18 mouse cellular contexts compared by ENCODE assay signal in genomic region chr7:118464432-118464831, GRCm38 (mm10). TPM values are rescaled to one million over a fixed set of nuclear protein-coding genes. Genes with fewer than 3 reads are reported as not detected.
DNase-seq lines count a peak whose midpoint lies in the region; ATAC-seq lines count a peak whose summit lies in the region.
"Had no signal": no experiment of that assay in that cellular context is flagged by ENCODE, and none has a peak within 500 bp of the region (broad histone marks: within the 10 kb centered on the region; RNA-seq: fewer than 3 reads in every experiment).

No protein-coding gene starts in this region.

- H3K36me3 ChIP-seq in heart, embryonic 12.5 days: no peaks in the 10 kb centered on the region
- H3K36me3 ChIP-seq in hindbrain, embryonic 16.5 days (ENCODE audit: control insufficient read depth, insufficient read depth, low read length): no peaks in the 10 kb centered on the region
- H3K36me3 ChIP-seq: forebrain, embryonic 10.5 days; G1E; lung, embryonic 15.5 days; stomach, embryonic 15.5 days had no signal

- H3K4me2 ChIP-seq in heart, embryonic 12.5 days: no peak overlapping the region
- no peak overlapping the region for H3K4me2 ChIP-seq in hindbrain, embryonic 16.5 days (ENCODE audit: low read length)
- H3K4me2 ChIP-seq: lung, embryonic 15.5 days; stomach, embryonic 15.5 days had no signal

- no peaks in the 10 kb centered on the region for H3K27me3 ChIP-seq in heart, embryonic 12.5 days (replicated peaks)
- H3K27me3 ChIP-seq in hindbrain, embryonic 16.5 days (replicated peaks; ENCODE audit: control insufficient read depth, insufficient read depth, low read length): no peaks in the 10 kb centered on the region
- H3K27me3 ChIP-seq: lung, embryonic 15.5 days; stomach, embryonic 15.5 days had no signal

- H3K4me3 ChIP-seq in heart, embryonic 12.5 days: no peak overlapping the region
- H3K4me3 ChIP-seq in hindbrain, embryonic 16.5 days (ENCODE audit: low read length): no peak overlapping the region
- H3K4me3 ChIP-seq: forebrain, embryonic 10.5 days; lung, embryonic 15.5 days; stomach, embryonic 15.5 days had no signal

- peaks cover 29% of the 10 kb centered on the region for H3K4me1 ChIP-seq in heart, embryonic 12.5 days (replicated peaks)
- H3K4me1 ChIP-seq in hindbrain, embryonic 16.5 days (ENCODE audit: control insufficient read depth, insufficient read depth, low read depth, low read length): peaks cover 8% of the 10 kb centered on the region

- 0 out of 2 replicates have a peak overlapping the region, but pooled peaks have one; percentile 11 for H3K9ac ChIP-seq in heart, embryonic 12.5 days
- no peak overlapping the region for H3K9ac ChIP-seq in hindbrain, embryonic 16.5 days (ENCODE audit: low read depth, low read length)
- H3K9ac ChIP-seq: lung, embryonic 15.5 days; stomach, embryonic 15.5 days had no signal

- no peak for DNase-seq in heart, postnatal 4 days
- peak; percentile 25 for DNase-seq in urinary bladder, postnatal 14 days (ENCODE audit: low spot score)
- DNase-seq in urinary bladder, postnatal 4 days (ENCODE audit: low spot score in 2 of 2): no peak
- DNase-seq in lung, postnatal 10 days: peak; percentile 53
- no peak for DNase-seq in layer of hippocampus, adult 11-12 months (ENCODE audit: low spot score)
- DNase-seq: adrenal gland, adult 2 months; cerebellum, adult 2 months; gastrocnemius, postnatal 25 days; right cerebral cortex, postnatal 25 days; thymus, adult 2 months had no signal

- 34% methylated on average over 4 of the region's 4 CpGs for WGBS in heart, embryonic 12.5 days
- 57% methylated on average over 4 of the region's 4 CpGs for WGBS in hindbrain, embryonic 16.5 days

- H3K9me3 ChIP-seq in heart, embryonic 12.5 days (replicated peaks): no peaks in the 10 kb centered on the region
- H3K9me3 ChIP-seq in hindbrain, embryonic 16.5 days (ENCODE audit: control insufficient read depth, low read length): no peaks in the 10 kb centered on the region
- H3K9me3 ChIP-seq: forebrain, embryonic 10.5 days; G1E; lung, embryonic 15.5 days; stomach, embryonic 15.5 days had no signal

- H3K27ac ChIP-seq in heart, embryonic 12.5 days (ENCODE audit: poor library complexity, severe bottlenecking): no peak overlapping the region
- no peak overlapping the region for H3K27ac ChIP-seq in hindbrain, embryonic 16.5 days (ENCODE audit: low read depth, low read length)
- H3K27ac ChIP-seq: forebrain, embryonic 10.5 days; lung, embryonic 15.5 days; stomach, embryonic 15.5 days had no signal

- ATAC-seq in heart, embryonic 12.5 days (ENCODE audit: insufficient number of reproducible peaks, low FRiP score): no peak
- no peak for ATAC-seq in hindbrain, embryonic 16.5 days
- ATAC-seq: midbrain, embryonic 16.5 days had no signal

RNA-seq across cellular contexts. Expression of gene Syt17, which starts 16.4 kb away (rescaled TPM):
- polyA plus RNA-seq in heart, embryonic 12.5 days (2016; fragmentation: Nextera tagmentation; extraction: Ambion mirVana): 1.2 and 1.4 TPM in 2 replicates
- total RNA-seq in heart, postnatal 4 days (2021): 1 to 10 TPM; 1.4 to 2.0 TPM
- 27.4 and 28.3 TPM in 2 replicates for polyA plus RNA-seq in hindbrain, embryonic 16.5 days (2015; fragmentation: Nextera tagmentation; extraction: Ambion mirVana)
- total RNA-seq: G1E; neutrophil, adult 5-6 weeks had no signal
- polyA plus RNA-seq: G1E had no signal

RNA-seq across cellular contexts. Expression of gene Itpripl2, which starts 27.3 kb away (rescaled TPM):
- 3.7 and 4.1 TPM in 2 replicates for polyA plus RNA-seq in heart, embryonic 12.5 days (2016; fragmentation: Nextera tagmentation; extraction: Ambion mirVana)
- total RNA-seq in heart, postnatal 4 days (2021): 10 to 100 TPM; 46.5 to 46.6 TPM
- polyA plus RNA-seq in hindbrain, embryonic 16.5 days (2015; fragmentation: Nextera tagmentation; extraction: Ambion mirVana): 0.89 and 1.0 TPM in 2 replicates
- polyA plus RNA-seq: G1E had no signal

Comparison
In these comparisons a context has a peak if more than half of its experiments do, and no peak if none do; other contexts are left out.
1. DNase-seq: peak in urinary bladder, postnatal 14 days (single experiment) and lung, postnatal 10 days (single experiment); none in heart, postnatal 4 days (single experiment), urinary bladder, postnatal 4 days (0 of 2) and layer of hippocampus, adult 11-12 months (single experiment).
2. RNA of gene Syt17, which starts 16.4 kb away (polyA plus RNA-seq): 27.4 to 28.3 TPM in hindbrain, embryonic 16.5 days; 1.2 to 1.4 TPM in heart, embryonic 12.5 days; every median in the first group is over 10 times any median in the second.